Mouse (Mus musculus) MEL (cell line): ENCODE data around the gene Cotl1. TPM values are rescaled to one million over a fixed set of nuclear protein-coding genes. Genes with fewer than 3 reads are reported as not detected.

Source experiments
- DNase-seq: peaks from one replicate; pipeline ENCODE4 v3.0.0; 2011; ENCODE audit warnings: low read depth, low spot score
- H3K27ac ChIP-seq: 2 replicates; pipeline ENCODE4 v1.5.1; 2012; ENCODE audit warnings: low read depth, mild to moderate bottlenecking, control low read depth, low read length, moderate library complexity; ENCODE audit not compliant: control insufficient read depth
- H3K27me3 ChIP-seq, 2 experiments: fragments of 150-350 bp in 1 of 2; sonication (generic) in 1 of 2; 2 replicates each; pipeline ENCODE4 v1.6.1; 2012; ENCODE audit warnings: low read length in 2 of 2, mild to moderate bottlenecking in 2 of 2, improper control_type of control experiment in 1 of 2, moderate library complexity in 1 of 2; ENCODE audit not compliant: insufficient read depth in 2 of 2, control insufficient read depth in 1 of 2
- H3K36me3 ChIP-seq, 2 experiments: 2 replicates each; pipeline ENCODE4 v1.6.1; 2012 to 2014; ENCODE audit warnings: low read length in 2 of 2, improper control_type of control experiment in 1 of 2, inconsistent platforms in 1 of 2, mild to moderate bottlenecking in 1 of 2; ENCODE audit not compliant: insufficient read depth in 2 of 2, control insufficient read depth in 1 of 2
- H3K4me1 ChIP-seq, 2 experiments: fragments of 150-350 bp in 1 of 2; sonication (generic) in 1 of 2; 2 replicates each; pipeline ENCODE4 v1.6.1; 2012; ENCODE audit warnings: low read length in 2 of 2, improper control_type of control experiment in 1 of 2, mild to moderate bottlenecking in 1 of 2; ENCODE audit not compliant: insufficient read depth in 2 of 2, control insufficient read depth in 1 of 2
- H3K4me3 ChIP-seq, 2 experiments: fragments of 150-350 bp in 1 of 2; sonication (generic) in 1 of 2; 2 replicates each; pipeline ENCODE4 v1.5.1; 2012; ENCODE audit warnings: low read depth in 2 of 2, low read length in 2 of 2, mild to moderate bottlenecking in 2 of 2, moderate library complexity in 2 of 2, control low read depth in 1 of 2, improper control_type of control experiment in 1 of 2; ENCODE audit not compliant: control insufficient read depth in 1 of 2, insufficient read depth in 1 of 2
- H3K79me2 ChIP-seq: 2 replicates; pipeline ENCODE4 v1.6.1; 2012; ENCODE audit warnings: mild to moderate bottlenecking, low read length, moderate library complexity; ENCODE audit not compliant: control insufficient read depth, poor library complexity, insufficient read depth
- H3K9ac ChIP-seq: 2 replicates; pipeline ENCODE4 v1.6.1; 2012; ENCODE audit warnings: low read depth, mild to moderate bottlenecking, control low read depth, low read length, moderate library complexity; ENCODE audit not compliant: control insufficient read depth, poor library complexity, severe bottlenecking
- H3K9me3 ChIP-seq: fragments of 150-350 bp; sonication (generic); replicated peaks from 2 replicates; pipeline ENCODE4 v1.6.1; 2012; ENCODE audit warnings: mild to moderate bottlenecking, low read length, improper control_type of control experiment, moderate library complexity; ENCODE audit not compliant: insufficient read depth
- BHLHE40 ChIP-seq: IDR thresholded peaks from 2 replicates; pipeline ENCODE4 v1.6.1; 2012; ENCODE audit warnings: low read depth, mild to moderate bottlenecking, inconsistent platforms, low read length, improper control_type of control experiment, borderline replicate concordance
- CHD1 ChIP-seq: IDR thresholded peaks from 2 replicates; pipeline ENCODE4 v1.6.1; 2012; ENCODE audit warnings: low read depth, mild to moderate bottlenecking, inconsistent platforms, low read length, improper control_type of control experiment
- CTCF ChIP-seq, 3 experiments: IDR thresholded peaks in 2 of 3; conservative IDR thresholded peaks in 1 of 3; 2 replicates each; pipeline ENCODE4 v1.5.1; 2011 to 2012; ENCODE audit warnings: low read length in 3 of 3, low read depth in 2 of 3, mild to moderate bottlenecking in 2 of 3, improper control_type of control experiment in 1 of 3, inconsistent platforms in 1 of 3, mixed read lengths in 1 of 3, moderate library complexity in 1 of 3; ENCODE audit not compliant: control insufficient read depth in 1 of 3, insufficient read depth in 1 of 3, poor library complexity in 1 of 3, severe bottlenecking in 1 of 3
- E2F4 ChIP-seq: IDR thresholded peaks from 2 replicates; pipeline ENCODE4 v1.6.1; 2011; ENCODE audit warnings: low read depth, low read length, improper control_type of control experiment, borderline replicate concordance
- ELF1 ChIP-seq: IDR thresholded peaks from 2 replicates; pipeline ENCODE4 v1.6.1; 2014; ENCODE audit warnings: low read depth, mild to moderate bottlenecking, inconsistent platforms, low read length, improper control_type of control experiment, moderate library complexity
- ETS1 ChIP-seq: IDR thresholded peaks from 2 replicates; pipeline ENCODE4 v1.6.1; 2012; ENCODE audit warnings: low read depth, mild to moderate bottlenecking, inconsistent platforms, low read length, improper control_type of control experiment, moderate library complexity
- GABPA ChIP-seq: IDR thresholded peaks from 2 replicates; pipeline ENCODE4 v1.6.1; 2012; ENCODE audit warnings: low read depth, mild to moderate bottlenecking, inconsistent platforms, low read length, improper control_type of control experiment, moderate library complexity
- GATA1 ChIP-seq: IDR thresholded peaks from 2 replicates; pipeline ENCODE4 v1.6.1; 2011; ENCODE audit warnings: low read depth, low read length, improper control_type of control experiment
- JUND ChIP-seq: IDR thresholded peaks from 2 replicates; pipeline ENCODE4 v1.6.1; 2011; ENCODE audit warnings: low read depth, mild to moderate bottlenecking, improper control_type of control experiment, low read length
- KAT2A ChIP-seq: conservative IDR thresholded peaks from 2 replicates; pipeline ENCODE4 v1.6.1; 2012; ENCODE audit warnings: low read depth, low read length, improper control_type of control experiment, inconsistent platforms
- MAFK ChIP-seq: IDR thresholded peaks from 2 replicates; pipeline ENCODE4 v1.6.1; 2011; ENCODE audit warnings: low read depth, mild to moderate bottlenecking, low read length, improper control_type of control experiment, borderline replicate concordance
- MAX ChIP-seq: IDR thresholded peaks from 2 replicates; pipeline ENCODE4 v1.6.1; 2011; ENCODE audit warnings: low read length, improper control_type of control experiment
- MAZ ChIP-seq: IDR thresholded peaks from 2 replicates; pipeline ENCODE4 v1.6.1; 2012; ENCODE audit warnings: low read depth, mild to moderate bottlenecking, inconsistent platforms, low read length, improper control_type of control experiment
- MEF2A ChIP-seq: IDR thresholded peaks from 2 replicates; pipeline ENCODE4 v1.6.1; 2014; ENCODE audit warnings: low read depth, mild to moderate bottlenecking, inconsistent platforms, low read length, improper control_type of control experiment; ENCODE audit not compliant: poor library complexity, insufficient replicate concordance, severe bottlenecking; ENCODE audit errors: extremely low read depth
- MXI1 ChIP-seq: IDR thresholded peaks from 2 replicates; pipeline ENCODE4 v1.6.1; 2011; ENCODE audit warnings: mild to moderate bottlenecking, low read depth, low read length, improper control_type of control experiment
- MYB ChIP-seq: IDR thresholded peaks from 2 replicates; pipeline ENCODE4 v1.6.1; 2011; ENCODE audit warnings: mild to moderate bottlenecking, low read depth, low read length, improper control_type of control experiment
- NELFE ChIP-seq: IDR thresholded peaks from 2 replicates; pipeline ENCODE4 v1.6.1; 2011; ENCODE audit warnings: low read depth, low read length, improper control_type of control experiment
- NRF1 ChIP-seq: IDR thresholded peaks from 2 replicates; pipeline ENCODE4 v1.6.1; 2014; ENCODE audit warnings: low read depth, mild to moderate bottlenecking, inconsistent platforms, low read length, improper control_type of control experiment, moderate library complexity; ENCODE audit not compliant: poor library complexity, insufficient read depth, severe bottlenecking
- POLR2AphosphoS5 ChIP-seq: IDR thresholded peaks from 2 replicates; pipeline ENCODE4 v1.6.1; 2012; ENCODE audit warnings: low read depth, borderline replicate concordance, mild to moderate bottlenecking, inconsistent platforms, low read length, moderate library complexity, mixed read lengths
- RCOR1 ChIP-seq: IDR thresholded peaks from 2 replicates; pipeline ENCODE4 v1.6.1; 2012; ENCODE audit warnings: low read depth, mild to moderate bottlenecking, inconsistent platforms, low read length, improper control_type of control experiment
- SMC3 ChIP-seq: IDR thresholded peaks from 2 replicates; pipeline ENCODE4 v1.6.1; 2011; ENCODE audit warnings: low read depth, low read length, improper control_type of control experiment
- TAL1 ChIP-seq: IDR thresholded peaks from 2 replicates; pipeline ENCODE4 v1.6.1; 2012; ENCODE audit warnings: mild to moderate bottlenecking, inconsistent platforms, low read length, moderate library complexity, mixed read lengths
- TCF12 ChIP-seq: IDR thresholded peaks from 2 replicates; pipeline ENCODE4 v1.6.1; 2014; ENCODE audit warnings: low read depth, mild to moderate bottlenecking, inconsistent platforms, low read length, improper control_type of control experiment, moderate library complexity
- UBTF ChIP-seq: IDR thresholded peaks from 2 replicates; pipeline ENCODE4 v1.6.1; 2012; ENCODE audit warnings: low read depth, mild to moderate bottlenecking, inconsistent platforms, low read length, improper control_type of control experiment, moderate library complexity, borderline replicate concordance; ENCODE audit not compliant: insufficient read depth
- USF1 ChIP-seq: IDR thresholded peaks from 2 replicates; pipeline ENCODE4 v1.6.1; 2014; ENCODE audit warnings: low read depth, mild to moderate bottlenecking, inconsistent platforms, low read length, improper control_type of control experiment, moderate library complexity
- USF2 ChIP-seq, 2 experiments: IDR thresholded peaks; 2 replicates each; pipeline ENCODE4 v1.6.1; 2011 to 2012; ENCODE audit warnings: improper control_type of control experiment in 2 of 2, low read length in 2 of 2, borderline replicate concordance in 1 of 2, inconsistent platforms in 1 of 2, low read depth in 1 of 2, mild to moderate bottlenecking in 1 of 2; ENCODE audit not compliant: insufficient read depth in 1 of 2
- ZKSCAN1 ChIP-seq: IDR thresholded peaks from 2 replicates; pipeline ENCODE4 v1.6.1; 2012; ENCODE audit warnings: low read depth, mild to moderate bottlenecking, inconsistent platforms, low read length, improper control_type of control experiment, moderate library complexity
- ZMIZ1 ChIP-seq: IDR thresholded peaks from 2 replicates; pipeline ENCODE4 v1.6.1; 2012; ENCODE audit warnings: low read depth, mild to moderate bottlenecking, inconsistent platforms, low read length, improper control_type of control experiment, moderate library complexity
- ZNF384 ChIP-seq: IDR thresholded peaks from 2 replicates; pipeline ENCODE4 v1.6.1; 2012; ENCODE audit warnings: low read depth, mild to moderate bottlenecking, inconsistent platforms, low read length, improper control_type of control experiment
- polyA plus RNA-seq, 2 experiments: library from polyadenylated mRNA; stranded (reverse) in 1 of 2; unstranded in 1 of 2; fragments of >175 nt in 1 of 2; fragments of >200 nt in 1 of 2; gene quantifications; 2 replicates each; pipeline versions ENCODE4 v1.2.1 to v1.2.4; 2012; ENCODE audit warnings: low replicate concordance in 2 of 2, low read depth in 1 of 2; ENCODE audit not compliant: insufficient read length in 2 of 2, insufficient read depth in 1 of 2, missing spikeins in 1 of 2
- total RNA-seq: library from RNA; depleted of rRNA; stranded (reverse); fragments of 300-350 nt; gene quantifications from 2 replicates; pipeline ENCODE4 v1.2.3, GENCODE M21; 2012

Gene Cotl1
- total and polyA plus RNA-seq, 3 experiments, result 70.3 to 114 TPM; not detected in 1

DNA sequence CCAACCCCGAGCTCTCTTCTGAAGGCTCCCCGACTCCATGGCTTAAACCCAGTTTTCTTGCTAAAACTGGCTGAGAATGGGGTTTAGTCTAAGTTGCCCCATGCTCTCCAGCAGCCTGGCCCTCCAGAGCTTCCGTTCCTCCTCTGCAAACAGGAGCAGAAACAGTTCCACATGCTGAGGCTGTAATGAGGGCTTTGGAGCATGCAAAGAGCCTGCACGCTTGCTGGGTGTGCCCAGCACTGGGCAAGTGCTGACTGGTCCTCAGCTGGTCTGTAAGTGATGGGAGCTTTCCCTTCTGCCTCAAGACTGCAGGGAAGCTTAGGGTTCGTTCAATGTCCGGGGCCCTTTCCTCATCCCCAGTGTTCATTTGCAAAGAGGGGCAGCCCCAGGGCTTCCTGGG lies 24.1 kb downstream of the Cotl1 start:
- no peaks in the 10 kb centered on the region for H3K9me3 ChIP-seq
- H3K79me2 ChIP-seq, result no peaks in the 10 kb centered on the region
- no peak for DNase-seq
- H3K9ac ChIP-seq, result no peak overlapping the region
- peaks cover 0 to 20% of the 10 kb centered on the region in 2 experiments; a peak in 2 of 4 replicates for H3K36me3 ChIP-seq
- H3K27ac ChIP-seq, result no peak overlapping the region
- no peaks in the 10 kb centered on the region for H3K27me3 ChIP-seq
- TF ChIP-seq JUND, result no peak
- H3K4me3 ChIP-seq, result no peak overlapping the region
- peaks cover 9 to 27% of the 10 kb centered on the region in 2 experiments for H3K4me1 ChIP-seq

DNA sequence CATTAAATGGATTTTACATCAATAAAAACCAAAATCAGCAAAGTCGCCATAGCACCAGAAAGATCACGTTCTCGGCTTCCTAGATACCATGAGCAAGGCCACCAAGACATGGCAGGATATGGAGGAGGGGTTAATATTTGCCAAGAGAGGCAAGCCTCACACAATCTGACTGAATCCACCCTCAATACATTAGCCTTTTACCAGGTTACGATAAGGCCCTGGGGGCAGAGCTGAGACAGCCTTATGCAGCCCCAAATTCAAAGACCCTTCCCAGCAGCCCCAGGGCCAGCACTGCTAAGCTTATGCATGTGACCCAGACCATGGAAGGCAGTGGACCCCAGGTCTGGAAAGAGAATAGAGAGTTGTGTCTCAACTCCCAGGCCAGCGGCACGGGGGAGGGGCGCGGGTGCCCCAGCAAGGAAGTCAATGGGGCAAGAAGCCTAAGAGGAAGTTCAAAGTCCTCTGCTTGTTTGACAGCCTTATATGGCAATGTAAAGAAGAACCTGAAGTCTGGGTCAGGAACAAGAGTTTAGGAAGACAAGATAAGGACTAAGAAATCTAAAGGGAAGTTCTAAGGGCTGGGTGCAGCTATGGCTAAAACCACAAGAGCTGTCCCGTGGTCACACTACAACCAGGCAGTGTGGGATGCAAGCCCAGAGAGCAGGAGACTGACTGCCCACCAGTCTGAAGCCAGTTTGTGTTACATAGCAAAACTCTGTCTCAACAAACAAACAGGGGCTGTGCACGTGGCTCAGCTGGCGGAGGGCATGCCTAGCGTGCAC lies 27.5 kb downstream of the Cotl1 start:
- H3K4me3 ChIP-seq, result peak overlapping the region; percentile 10 to 25
- no peaks in the 10 kb centered on the region for H3K27me3 ChIP-seq
- H3K9ac ChIP-seq, result peak overlapping the region; percentile 55
- peaks cover 0 to 30% of the 10 kb centered on the region in 2 experiments; a peak in 2 of 4 replicates for H3K36me3 ChIP-seq
- no peaks in the 10 kb centered on the region for H3K9me3 ChIP-seq
- peak overlapping the region; percentile 96 for H3K27ac ChIP-seq
- H3K4me1 ChIP-seq, result peaks cover 12 to 41% of the 10 kb centered on the region in 2 experiments
- no peaks in the 10 kb centered on the region for H3K79me2 ChIP-seq
- peak; percentile 89 for DNase-seq
- TF ChIP-seq CHD1 (no peak), UBTF (no peak), CTCF (IDR thresholded peaks at IDR 0.05 in 2 of 3, conservative IDR thresholded peaks at IDR 0.05 in 1 of 3; ENCODE audit: control insufficient read depth in 1 of 3, insufficient read depth in 1 of 3, low read depth in 2 of 3, low read length in 3 of 3, poor library complexity in 1 of 3, severe bottlenecking in 1 of 3) (no peak), MAZ (peak; percentile 70; the same call in 1 of the 2 replicates), ZNF384 (no peak), GABPA (no peak), BHLHE40 (peak; percentile 73), SMC3 (no peak; the same call in 1 of the 2 replicates), POLR2AphosphoS5 (no peak), MEF2A (no peak), ZKSCAN1 (no peak), USF2 (IDR thresholded peaks at IDR 0.05; ENCODE audit: borderline replicate concordance in 1 of 2, insufficient read depth in 1 of 2, low read depth in 1 of 2, low read length in 2 of 2) (no peak), MAX (peak; percentile 89), GATA1 (peak; percentile 81), E2F4 (no peak), MXI1 (peak; percentile 74; the same call in 1 of the 2 replicates), MYB (no peak), RCOR1 (peak; percentile 77), TAL1 (no peak), MAFK (no peak), ELF1 (peak; percentile 70), NRF1 (no peak), ZMIZ1 (no peak), KAT2A (no peak), ETS1 (peak; percentile 72), NELFE (peak; percentile 36; the same call in 1 of the 2 replicates), TCF12 (peak; percentile 56; the same call in 1 of the 2 replicates), USF1 (peak; percentile 57; the same call in 1 of the 2 replicates)
